Mouse (Mus musculus) heart, embryonic 11.5 days (tissue): ENCODE results near the gene Slc25a13. TPM values are rescaled to one million over a fixed set of nuclear protein-coding genes. Genes with fewer than 3 reads are reported as not detected.

Experiments used
- ATAC-seq: fragments of 200-750 bp; cut with Nextera tagmentation; replicated peaks from 2 replicates; pipeline ENCODE4 v1.8.0; 2017; ENCODE audit warnings: moderate library complexity; ENCODE audit not compliant: insufficient number of reproducible peaks, low FRiP score, low TSS enrichment
- H3K27ac ChIP-seq: fragments of 300-500 bp; sonication (generic); 2 replicates; pipeline ENCODE4 v1.5.1; 2014; ENCODE audit warnings: mild to moderate bottlenecking, low read depth, low read length
- H3K27me3 ChIP-seq: fragments of 300-500 bp; sonication (generic); 2 replicates; pipeline ENCODE4 v1.6.1; 2014; ENCODE audit warnings: mild to moderate bottlenecking, low read length, mixed read lengths; ENCODE audit not compliant: control insufficient read depth, insufficient read depth
- H3K36me3 ChIP-seq: fragments of 300-500 bp; sonication (generic); 2 replicates; pipeline ENCODE4 v1.6.1; 2014; ENCODE audit warnings: mild to moderate bottlenecking, low read length, moderate library complexity, mixed read lengths; ENCODE audit not compliant: control insufficient read depth, insufficient read depth
- H3K4me1 ChIP-seq: fragments of 300-500 bp; sonication (generic); 2 replicates; pipeline ENCODE4 v1.6.1; 2014; ENCODE audit warnings: low read length; ENCODE audit not compliant: control insufficient read depth, insufficient read depth
- H3K4me2 ChIP-seq: fragments of 300-500 bp; sonication (generic); 2 replicates; pipeline ENCODE4 v1.6.1; 2014; ENCODE audit warnings: mild to moderate bottlenecking, moderate library complexity
- H3K4me3 ChIP-seq: fragments of 300-500 bp; sonication (generic); 2 replicates; pipeline ENCODE4 v1.5.1; 2014; ENCODE audit warnings: low read depth, low read length
- H3K9ac ChIP-seq: fragments of 300-500 bp; sonication (generic); 2 replicates; pipeline ENCODE4 v1.6.1; 2014; ENCODE audit warnings: mild to moderate bottlenecking, low read depth, low read length, moderate library complexity
- H3K9me3 ChIP-seq: fragments of 300-500 bp; sonication (generic); replicated peaks from 2 replicates; pipeline ENCODE4 v1.6.1; 2016; ENCODE audit warnings: low read length; ENCODE audit not compliant: control insufficient read depth
- WGBS: fragments of 180-500 bp; shearing (Covaris S2); extraction: QIAGEN DNeasy Blood & Tissue Kit; methylation state at CpG from one replicate; pipeline ENCODE4 v1.1.7; 2014; ENCODE audit not compliant: insufficient replicate concordance; 5-methylcytosine and 5-hydroxymethylcytosine counted together
- polyA plus RNA-seq: library from polyadenylated mRNA; unstranded; fragments of >200 nt; fragmentation: Nextera tagmentation; extraction: Ambion mirVana; gene quantifications from 2 replicates; pipeline ENCODE4 v1.2.1, GENCODE M21; 2014

Slc25a13 gene
- polyA plus RNA-seq, 1 experiment from 2014 or later: 59.4 TPM

GRCm38 (mm10) chr6:6230262-6230661, 13.3 kb upstream of the Slc25a13 start:
- Histone ChIP-seq H3K36me3 (no peaks in the 10 kb centered on the region), H3K9ac (no peak overlapping the region), H3K27me3 (0 out of 2 replicates have a peak, but pooled peaks cover 2% of the 10 kb centered on the region), H3K4me3 (no peak overlapping the region), H3K27ac (no peak overlapping the region), H3K4me2 (no peak overlapping the region), H3K9me3 (no peaks in the 10 kb centered on the region), H3K4me1 (no peaks in the 10 kb centered on the region)
- no peak for ATAC-seq
- WGBS: 82% methylated on average over 2 of the region's 2 CpGs

GRCm38 (mm10) chr6:6222721-6223120, 5.7 kb upstream of the Slc25a13 start:
- H3K27me3 ChIP-seq: 0 out of 2 replicates have a peak, but pooled peaks cover 3% of the 10 kb centered on the region
- WGBS: 77% methylated on average over 7 of the region's 7 CpGs
- no peak overlapping the region for H3K4me3 ChIP-seq

GRCm38 (mm10) chr6:6220574-6220973, 3.6 kb upstream of the Slc25a13 start:
- 0 out of 2 replicates have a peak, but pooled peaks cover 3% of the 10 kb centered on the region for H3K27me3 ChIP-seq
- no peak overlapping the region for H3K27ac ChIP-seq
- no peak overlapping the region for H3K4me3 ChIP-seq
- WGBS: 79% methylated on average over 3 of the region's 3 CpGs
- H3K4me2 ChIP-seq: no peak overlapping the region
- ATAC-seq: no peak
- H3K36me3 ChIP-seq: no peaks in the 10 kb centered on the region
- H3K9me3 ChIP-seq: no peaks in the 10 kb centered on the region
- no peaks in the 10 kb centered on the region; the same call in 1 of the 2 replicates for H3K4me1 ChIP-seq
- no peak overlapping the region for H3K9ac ChIP-seq

More at GRCm38 (mm10) chr6:6222721-6223120, 5.7 kb upstream of the Slc25a13 start:
- H3K9ac ChIP-seq: no peak overlapping the region
- H3K4me1 ChIP-seq: no peaks in the 10 kb centered on the region
- H3K9me3 ChIP-seq: no peaks in the 10 kb centered on the region
- ATAC-seq: no peak
- H3K36me3 ChIP-seq: no peaks in the 10 kb centered on the region
- H3K27ac ChIP-seq: no peak overlapping the region
- no peak overlapping the region for H3K4me2 ChIP-seq

DNA sequence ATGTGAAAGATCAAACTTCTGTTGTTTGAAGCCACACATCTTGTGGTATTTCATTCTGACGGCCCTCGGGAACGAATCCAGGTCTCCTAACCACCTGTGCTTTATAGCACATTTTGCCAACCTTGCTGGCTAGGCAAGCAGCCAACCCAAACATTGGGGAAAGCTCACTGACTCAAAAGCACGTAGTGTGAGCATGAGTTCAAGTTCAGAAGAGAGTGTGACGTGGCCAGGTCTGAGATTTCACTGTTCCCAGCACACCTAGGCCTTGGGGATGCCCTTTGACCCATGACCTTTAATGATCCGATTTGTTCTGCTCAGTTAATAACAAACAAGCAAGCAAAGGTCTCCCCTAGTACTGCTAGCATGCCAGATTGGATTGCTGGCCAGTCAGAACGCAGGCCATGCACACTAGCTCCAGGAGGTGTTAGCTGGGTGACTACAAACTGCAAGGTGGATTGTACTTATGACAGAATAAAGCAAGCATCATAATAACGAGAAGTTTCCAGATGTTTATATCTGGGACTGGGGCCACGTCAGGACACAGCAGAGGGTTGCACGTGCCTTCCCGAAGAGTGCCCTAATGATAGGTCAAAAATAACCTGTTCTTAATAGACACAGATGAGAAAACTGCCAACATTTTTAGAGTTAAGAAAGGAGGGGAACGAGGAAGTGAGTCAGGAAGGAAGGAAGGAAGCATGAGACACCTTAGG, 2.8 kb upstream of the Slc25a13 start:
- H3K4me3 ChIP-seq: no peak overlapping the region
- H3K4me2 ChIP-seq: no peak overlapping the region
- ATAC-seq: no peak
- no peak overlapping the region for H3K9ac ChIP-seq
- peaks cover 4% of the 10 kb centered on the region; the same call in 1 of the 2 replicates for H3K4me1 ChIP-seq
- no peaks in the 10 kb centered on the region for H3K27me3 ChIP-seq
- no peaks in the 10 kb centered on the region for H3K9me3 ChIP-seq
- WGBS: 71% methylated on average over 12 of the region's 12 CpGs
- H3K27ac ChIP-seq: no peak overlapping the region
- H3K36me3 ChIP-seq: no peaks in the 10 kb centered on the region

GRCm38 (mm10) chr6:6217286-6217625, 283 bp upstream of the Slc25a13 start:
- Histone ChIP-seq H3K9me3 (no peaks in the 10 kb centered on the region), H3K4me1 (peaks cover 14% of the 10 kb centered on the region), H3K36me3 (no peaks in the 10 kb centered on the region), H3K4me3 (peak overlapping the region; percentile 77), H3K4me2 (peak overlapping the region; percentile 84), H3K27me3 (no peaks in the 10 kb centered on the region), H3K9ac (peak overlapping the region; percentile 90), H3K27ac (no peak overlapping the region)
- no peak for ATAC-seq
- WGBS: 18% methylated on average over 5 of the region's 5 CpGs

- peak overlapping the region; percentile 86 for H3K27ac ChIP-seq
- WGBS: 38% methylated on average over 5 of the region's 5 CpGs
- no peaks in the 10 kb centered on the region for H3K27me3 ChIP-seq
- no peaks in the 10 kb centered on the region for H3K9me3 ChIP-seq
- peak overlapping the region; percentile 84 for H3K4me2 ChIP-seq
- no peaks in the 10 kb centered on the region for H3K36me3 ChIP-seq
- H3K4me1 ChIP-seq: peaks cover 22% of the 10 kb centered on the region
- no peak for ATAC-seq
- peak overlapping the region; percentile 77 for H3K4me3 ChIP-seq
- H3K9ac ChIP-seq: peak overlapping the region; percentile 90; the same call in 1 of the 2 replicates
Observed at GRCm38 (mm10) chr6:6216120-6216506, 860 bp downstream of the Slc25a13 start.

GRCm38 (mm10) chr6:6212360-6213310, 4.3 kb downstream of the Slc25a13 start:
- 0 out of 2 replicates have a peak overlapping the region, but pooled peaks have one; percentile 20 for H3K4me2 ChIP-seq
- 65% methylated on average over 8 of the region's 8 CpGs for WGBS
- peaks cover 38% of the 10 kb centered on the region for H3K4me1 ChIP-seq
- ATAC-seq: no peak
- no peak overlapping the region for H3K4me3 ChIP-seq
- H3K9me3 ChIP-seq: no peaks in the 10 kb centered on the region
- H3K27ac ChIP-seq: peak overlapping the region; percentile 8; the same call in 1 of the 2 replicates
- H3K36me3 ChIP-seq: no peaks in the 10 kb centered on the region
- H3K27me3 ChIP-seq: no peaks in the 10 kb centered on the region
- H3K9ac ChIP-seq: no peak overlapping the region

- H3K9ac ChIP-seq: no peak overlapping the region
- peaks cover 38% of the 10 kb centered on the region for H3K4me1 ChIP-seq
- H3K27me3 ChIP-seq: no peaks in the 10 kb centered on the region
- 49% methylated on average over 3 of the region's 3 CpGs for WGBS
- no peaks in the 10 kb centered on the region for H3K36me3 ChIP-seq
- H3K27ac ChIP-seq: peak overlapping the region; percentile 8; the same call in 1 of the 2 replicates
- no peak for ATAC-seq
- no peak overlapping the region for H3K4me2 ChIP-seq
- H3K4me3 ChIP-seq: no peak overlapping the region
- H3K9me3 ChIP-seq: no peaks in the 10 kb centered on the region
Observed at GRCm38 (mm10) chr6:6211958-6212357, 5.0 kb downstream of the Slc25a13 start.
